Mouse (Mus musculus): ENCODE data around the gene Adk.

DNA sequence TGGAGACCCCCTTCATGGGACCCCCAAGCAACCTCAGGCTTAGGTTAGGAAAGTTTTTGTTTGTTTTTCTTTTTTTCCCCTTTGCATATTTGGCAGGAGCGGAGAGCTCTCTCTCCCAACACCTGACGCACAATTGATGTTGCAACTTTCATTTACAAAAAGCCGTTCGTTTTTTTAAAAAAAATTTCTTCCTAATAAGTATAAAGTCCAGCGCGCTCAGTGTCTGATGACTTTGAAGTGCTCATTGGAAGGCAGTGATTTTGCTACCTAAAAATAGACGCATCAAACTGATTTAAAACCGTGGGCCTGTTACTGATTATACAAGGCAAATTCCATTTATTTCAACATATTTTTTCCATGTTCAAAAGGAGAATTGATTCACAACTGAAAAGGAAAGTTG is 777 bp downstream of the Adk start:
- TF ChIP-seq GATA1 (IDR thresholded peaks at IDR 0.05; ENCODE audit: low read length) (no peak), TAL1 (IDR thresholded peaks at IDR 0.05; ENCODE audit: low read length) (no peak)

Measured in erythroblast, embryonic 14.5 days (primary cell).